Mouse (Mus musculus): ENCODE data around the gene Lypla2.
A peak's percentile ranks its signal among the peaks of the same experiment; 100 is the strongest.
"Not testable (repeated sequence)": the region's sequence is repeated elsewhere in the genome, so short reads cannot be mapped to it uniquely, and the experiment has no call there.

Gene Lypla2

GRCm38 (mm10) chr4:135949475-135949874 lies 23.0 kb downstream of the Lypla2 start:
- DNase-seq (ENCODE audit: low read depth, low spot score): no peak

- DNase-seq (ENCODE audit: low read depth, low spot score): no peak
These were observed 24.3 kb downstream of the Lypla2 start for GRCm38 (mm10) chr4:135948142-135948541.

- no peak for DNase-seq (ENCODE audit: low read depth, low spot score)
These were observed 25.6 kb downstream of the Lypla2 start for GRCm38 (mm10) chr4:135946659-135947301.

GRCm38 (mm10) chr4:135946278-135946658 lies 26.2 kb downstream of the Lypla2 start, which contains the start of gene Hmgcl:
Hmgcl (plus strand) TSS chr4:135946448.
- peak; percentile 79 for DNase-seq (ENCODE audit: low read depth, low spot score)

- DNase-seq (ENCODE audit: low read depth, low spot score): no peak
These were observed 26.7 kb downstream of the Lypla2 start for GRCm38 (mm10) chr4:135945706-135946105.

GRCm38 (mm10) chr4:135943389-135943788 lies 29.0 kb downstream of the Lypla2 start:
- no peak for DNase-seq (ENCODE audit: low read depth, low spot score)

- DNase-seq (ENCODE audit: low read depth, low spot score): no peak
These were observed 30.2 kb downstream of the Lypla2 start for GRCm38 (mm10) chr4:135942193-135942592.

GRCm38 (mm10) chr4:135941026-135941425 lies 31.4 kb downstream of the Lypla2 start:
- DNase-seq (ENCODE audit: low read depth, low spot score): not testable (repeated sequence)

- DNase-seq (ENCODE audit: low read depth, low spot score): no peak
These were observed 33.6 kb downstream of the Lypla2 start for GRCm38 (mm10) chr4:135938858-135939257.

GRCm38 (mm10) chr4:135935502-135935901 lies 36.9 kb downstream of the Lypla2 start:
- no peak for DNase-seq (ENCODE audit: low read depth, low spot score)

- no peak for DNase-seq (ENCODE audit: low read depth, low spot score)
These were observed 37.5 kb downstream of the Lypla2 start for GRCm38 (mm10) chr4:135934708-135935500.

GRCm38 (mm10) chr4:135931832-135932231 lies 40.6 kb downstream of the Lypla2 start:
- no peak for DNase-seq (ENCODE audit: low read depth, low spot score)

GRCm38 (mm10) chr4:135930239-135930638 lies 42.2 kb downstream of the Lypla2 start:
- no peak for DNase-seq (ENCODE audit: low read depth, low spot score)

GRCm38 (mm10) chr4:135929828-135930227 lies 42.6 kb downstream of the Lypla2 start:
- no peak for DNase-seq (ENCODE audit: low read depth, low spot score)

- no peak for DNase-seq (ENCODE audit: low read depth, low spot score)
These were observed 43.0 kb downstream of the Lypla2 start for GRCm38 (mm10) chr4:135929405-135929804.

- no peak for DNase-seq (ENCODE audit: low read depth, low spot score)
These were observed 44.0 kb downstream of the Lypla2 start for GRCm38 (mm10) chr4:135928376-135928775.

GRCm38 (mm10) chr4:135926861-135927260 lies 45.6 kb downstream of the Lypla2 start:
- DNase-seq (ENCODE audit: low read depth, low spot score): no peak

- no peak for DNase-seq (ENCODE audit: low read depth, low spot score)
These were observed 46.1 kb downstream of the Lypla2 start for GRCm38 (mm10) chr4:135926195-135926808.

GRCm38 (mm10) chr4:135925341-135925740 lies 47.1 kb downstream of the Lypla2 start:
- no peak for DNase-seq (ENCODE audit: low read depth, low spot score)

GRCm38 (mm10) chr4:135924418-135924817 lies 48.0 kb downstream of the Lypla2 start:
- no peak for DNase-seq (ENCODE audit: low read depth, low spot score)

GRCm38 (mm10) chr4:135922190-135922589 lies 50.2 kb downstream of the Lypla2 start:
- no peak for DNase-seq (ENCODE audit: low read depth, low spot score)

GRCm38 (mm10) chr4:135921257-135922120 lies 50.9 kb downstream of the Lypla2 start:
- DNase-seq (ENCODE audit: low read depth, low spot score): no peak
